Mouse (Mus musculus): ENCODE data around the gene Tmeff1.
"Not testable (repeated sequence)": the region's sequence is repeated elsewhere in the genome, so short reads cannot be mapped to it uniquely, and the experiment has no call there.

Tmeff1 gene

DNA sequence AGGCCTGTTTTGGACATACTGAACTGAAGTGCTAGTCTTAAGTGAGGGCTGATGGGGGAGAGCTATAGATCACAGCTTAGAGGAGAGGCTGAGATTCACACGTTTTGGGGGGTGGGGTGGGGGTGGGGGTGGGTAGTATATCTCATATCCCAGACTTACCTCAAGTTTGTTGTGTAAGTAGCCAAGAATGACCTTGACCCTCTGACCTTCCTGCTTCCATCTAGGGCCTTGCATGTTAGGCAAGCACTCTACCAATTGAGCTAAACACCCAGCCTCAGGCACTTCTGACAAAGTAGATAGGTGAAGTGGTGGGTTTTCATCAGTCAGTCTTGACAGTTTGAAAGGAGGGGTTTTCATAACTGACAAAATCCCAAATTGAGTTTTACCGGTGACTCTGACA lies 92.8 kb downstream of the Tmeff1 start:
- DNase-seq (ENCODE audit: low spot score), result no peak

DNA sequence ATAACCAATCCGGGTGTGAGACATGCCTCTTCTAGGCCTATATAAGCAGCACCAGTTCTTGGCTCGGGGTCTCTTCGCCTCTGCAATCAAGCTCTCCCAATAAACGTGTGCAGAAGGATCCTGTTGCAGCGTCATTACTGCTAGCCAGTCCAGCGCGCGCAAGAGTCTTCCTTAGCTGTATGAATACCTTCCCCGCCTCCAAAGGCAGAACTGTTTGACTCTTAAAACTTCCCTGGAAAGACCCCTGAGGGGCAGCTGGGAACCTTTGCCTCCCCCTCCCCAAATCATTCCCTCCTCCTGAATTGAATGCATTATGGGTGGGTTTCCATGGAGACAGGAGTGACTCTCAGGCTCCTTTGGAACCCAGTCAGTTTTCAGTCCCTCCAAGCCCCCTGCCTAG lies 93.8 kb downstream of the Tmeff1 start:
- DNase-seq (ENCODE audit: low spot score), result no peak

GRCm38 (mm10) chr4:48679728-48680127 lies 94.8 kb downstream of the Tmeff1 start:
- not testable (repeated sequence) for DNase-seq (ENCODE audit: low spot score)

- no peak for DNase-seq (ENCODE audit: low spot score)
These were observed 95.2 kb downstream of the Tmeff1 start for GRCm38 (mm10) chr4:48680214-48680613.

DNA sequence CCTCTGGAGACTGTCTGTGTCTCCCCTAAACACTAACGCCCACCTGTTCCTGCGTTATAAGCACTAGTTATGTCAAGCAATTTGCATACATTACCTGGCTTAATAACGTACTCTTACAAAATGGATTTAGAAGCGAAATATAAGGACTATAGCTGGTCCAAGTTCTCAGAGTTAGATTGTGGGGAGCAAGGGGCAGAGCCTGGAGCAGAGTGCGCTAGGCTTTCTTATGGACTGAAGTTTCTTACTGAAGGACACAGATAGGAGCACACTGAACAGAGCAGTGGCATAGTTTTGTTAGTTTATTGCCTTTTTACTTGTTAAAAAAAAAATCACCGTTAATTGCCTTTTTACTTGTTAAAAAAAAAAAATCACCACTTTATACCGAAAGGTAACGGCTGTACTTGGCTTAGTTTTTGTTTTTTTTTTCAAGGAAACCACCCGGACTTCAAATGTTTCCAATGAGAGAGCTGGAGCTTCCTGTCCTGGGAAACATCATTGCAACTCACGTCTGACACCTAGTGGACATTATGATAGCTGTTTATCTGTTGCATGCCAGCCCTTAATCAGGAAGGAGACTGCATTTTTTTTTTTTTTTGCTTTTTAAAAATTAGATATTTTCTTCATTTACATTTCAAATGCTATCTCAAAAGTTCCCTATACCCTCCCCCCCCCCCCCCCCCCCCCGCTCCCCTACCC lies 95.8 kb downstream of the Tmeff1 start:
- DNase-seq (ENCODE audit: low spot score), result no peak

DNA sequence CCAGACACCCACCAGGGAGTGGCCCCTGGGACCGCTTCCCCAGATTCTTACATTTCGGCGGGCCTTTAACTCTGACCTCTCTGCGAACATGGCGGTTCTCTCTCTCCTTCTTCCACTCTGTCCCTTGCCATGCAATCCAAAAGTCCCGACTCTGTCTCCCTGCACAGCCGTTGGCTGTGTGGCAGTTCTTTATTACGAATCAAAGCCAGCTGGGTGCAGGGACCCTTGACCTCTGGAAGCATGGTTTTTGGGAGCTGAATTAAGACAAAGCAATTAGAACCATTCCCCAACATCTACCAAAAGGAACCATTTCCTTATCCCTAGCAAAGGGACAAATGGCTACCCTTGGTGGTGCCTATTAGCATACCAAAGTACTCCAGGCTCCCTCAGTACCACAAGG lies 98.2 kb downstream of the Tmeff1 start:
- DNase-seq (ENCODE audit: low spot score), result no peak

DNA sequence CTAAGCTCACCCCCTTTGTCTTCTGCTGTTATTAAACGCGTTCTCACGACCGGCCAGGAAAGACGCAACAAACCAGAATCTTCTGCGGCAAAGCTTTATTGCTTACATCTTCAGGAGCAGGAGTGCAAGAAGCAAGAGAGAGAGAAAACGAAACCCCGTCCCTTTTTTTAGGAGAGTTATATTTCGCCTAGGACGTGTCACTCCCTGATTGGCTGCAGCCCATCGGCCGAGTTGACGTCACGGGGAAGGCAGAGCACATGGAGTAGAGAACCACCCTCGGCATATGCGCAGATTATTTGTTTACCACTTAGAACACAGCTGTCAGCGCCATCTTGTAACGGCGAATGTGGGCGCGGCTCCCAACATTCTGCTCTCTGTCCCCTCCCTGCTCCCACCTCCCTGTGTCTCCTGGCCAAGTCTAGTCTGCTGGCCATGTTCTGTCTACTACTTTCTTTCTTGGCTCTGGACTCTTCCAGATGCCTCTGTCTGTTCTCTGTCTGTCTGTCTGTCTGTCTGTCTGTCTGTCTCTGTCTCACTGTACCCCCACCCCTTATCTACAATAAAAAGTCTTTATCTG lies 98.7 kb downstream of the Tmeff1 start:
- DNase-seq (ENCODE audit: low spot score), result not testable (repeated sequence)

GRCm38 (mm10) chr4:48684593-48685187 lies 99.7 kb downstream of the Tmeff1 start:
- DNase-seq (ENCODE audit: low spot score), result no peak

GRCm38 (mm10) chr4:48688148-48688547 lies 103.2 kb downstream of the Tmeff1 start:
- no peak for DNase-seq (ENCODE audit: low spot score)

DNA sequence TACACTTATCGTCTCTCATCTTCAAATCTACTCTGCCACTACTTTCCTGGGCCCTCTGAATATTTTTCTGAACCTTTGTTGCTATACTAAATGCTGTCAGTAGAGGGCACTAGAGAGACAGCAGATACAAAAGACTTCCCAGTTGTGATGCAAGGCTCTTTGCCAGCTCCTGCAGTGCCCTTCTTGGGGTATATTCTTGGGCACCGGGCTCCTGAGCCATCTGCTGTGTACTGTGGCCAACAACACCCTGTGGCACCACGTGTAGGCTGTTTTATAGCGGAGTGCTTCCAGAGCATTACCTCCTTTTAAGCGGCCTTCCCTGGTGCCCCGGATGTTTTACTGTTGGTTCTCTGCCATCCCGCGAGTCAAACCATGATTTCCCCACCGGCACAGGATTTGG lies 105.7 kb downstream of the Tmeff1 start:
- no peak for DNase-seq (ENCODE audit: low spot score)

DNA sequence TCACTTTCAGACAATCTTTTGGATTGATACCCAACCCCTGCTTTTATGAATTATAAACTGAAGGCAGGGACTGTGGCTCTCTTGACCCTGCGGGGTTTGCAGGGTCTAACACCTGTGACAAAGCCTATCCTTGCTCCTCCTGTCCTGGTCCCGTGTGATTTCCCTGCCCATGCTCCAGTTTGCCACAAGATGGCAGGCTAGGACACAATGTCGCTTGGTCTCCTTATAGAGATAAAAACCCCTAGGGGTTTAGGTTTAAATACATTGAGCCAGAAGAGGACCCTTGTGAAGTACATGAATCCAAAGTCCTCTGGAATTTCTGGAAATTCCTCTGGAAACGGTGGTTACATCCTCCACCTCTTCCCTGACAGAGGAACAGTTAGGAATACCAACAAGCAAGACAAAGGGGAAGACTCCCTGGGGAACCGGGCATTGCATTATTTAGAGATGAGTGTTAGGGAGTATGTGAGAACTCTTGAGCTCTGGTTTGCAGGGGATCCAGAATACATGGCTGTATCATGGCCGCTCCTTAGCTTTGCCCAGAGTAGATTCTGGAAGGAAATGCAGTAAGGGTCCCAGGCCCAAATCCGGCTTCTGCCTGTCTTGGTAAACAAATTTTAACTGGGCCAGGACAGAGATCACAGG lies 106.9 kb downstream of the Tmeff1 start:
- DNase-seq (ENCODE audit: low spot score), result no peak

GRCm38 (mm10) chr4:48692736-48693292 lies 107.8 kb downstream of the Tmeff1 start:
- no peak for DNase-seq (ENCODE audit: low spot score)

- no peak for DNase-seq (ENCODE audit: low spot score)
These were observed 111.7 kb downstream of the Tmeff1 start for GRCm38 (mm10) chr4:48696706-48697105.

GRCm38 (mm10) chr4:48697302-48697701 lies 112.3 kb downstream of the Tmeff1 start:
- DNase-seq (ENCODE audit: low spot score), result no peak
